Mouse (Mus musculus) liver, embryonic 14.5 days (tissue): ENCODE measurements at regions not wholly inside any gene's neighbourhood (a gene's known extent, or its start where the extent isn't known, plus 50 kb on each side); places are given as distances from the start of the nearest gene placed in this dataset.

Experiments used
- ATAC-seq: fragments of 200-750 bp; cut with Nextera tagmentation; 2 replicates; pipeline ENCODE4 v1.8.0; 2017; ENCODE audit warnings: moderate number of reproducible peaks, mild to moderate bottlenecking, moderate library complexity; ENCODE audit not compliant: insufficient read depth
- DNase-seq, 3 experiments: peaks; one replicate each; pipeline ENCODE4 v3.0.0-alpha.2; 2012 to 2013; ENCODE audit warnings: low read depth in 3 of 3, low spot score in 3 of 3
- H3K27ac ChIP-seq: fragments of 300-500 bp; sonication (generic); 2 replicates; pipeline ENCODE4 v1.5.1; 2014; ENCODE audit warnings: moderate library complexity, mild to moderate bottlenecking, control low read depth, inconsistent platforms
- H3K27me3 ChIP-seq: fragments of 300-500 bp; sonication (generic); 2 replicates; pipeline ENCODE4 v1.6.1; 2014; ENCODE audit warnings: mild to moderate bottlenecking, low read length, moderate library complexity; ENCODE audit not compliant: control insufficient read depth, insufficient read depth
- H3K36me3 ChIP-seq: fragments of 300-500 bp; sonication (generic); replicated peaks from 2 replicates; pipeline ENCODE4 v1.6.1; 2014; ENCODE audit warnings: low read depth; ENCODE audit not compliant: control insufficient read depth, insufficient read depth
- H3K4me1 ChIP-seq, 2 experiments: fragments of 200-500 bp in 1 of 2; fragments of 300-500 bp in 1 of 2; sonication (generic) in 1 of 2; replicated peaks; 2 replicates each; pipeline ENCODE4 v1.6.1; 2012 to 2014; ENCODE audit warnings: antibody characterized with exemption in 1 of 2, inconsistent platforms in 1 of 2, low read length in 1 of 2; ENCODE audit not compliant: control insufficient read depth in 2 of 2, insufficient read depth in 2 of 2
- H3K4me2 ChIP-seq: fragments of 300-500 bp; sonication (generic); 2 replicates; pipeline ENCODE4 v1.6.1; 2014; ENCODE audit warnings: low read depth, mild to moderate bottlenecking, control low read depth, moderate library complexity
- H3K4me3 ChIP-seq, 2 experiments: fragments of 200-500 bp in 1 of 2; fragments of 300-500 bp in 1 of 2; sonication (generic) in 1 of 2; 2 replicates each; pipeline ENCODE4 v1.5.1; 2012 to 2014; ENCODE audit warnings: low read depth in 2 of 2, low read length in 2 of 2, mild to moderate bottlenecking in 2 of 2, control low read depth in 1 of 2, inconsistent platforms in 1 of 2, moderate library complexity in 1 of 2; ENCODE audit not compliant: insufficient read depth in 1 of 2
- H3K9ac ChIP-seq: fragments of 300-500 bp; sonication (generic); replicated peaks from 2 replicates; pipeline ENCODE4 v1.6.1; 2014; ENCODE audit warnings: mild to moderate bottlenecking, control low read depth, moderate library complexity
- H3K9me3 ChIP-seq: fragments of 300-500 bp; sonication (generic); 2 replicates; pipeline ENCODE4 v1.6.1; 2016; ENCODE audit warnings: low read length, mixed read lengths; ENCODE audit not compliant: control insufficient read depth
- CTCF ChIP-seq: IDR thresholded peaks from 2 replicates; pipeline ENCODE4 v1.5.1; 2016; ENCODE audit warnings: antibody characterized with exemption, low read depth, control low read depth
- EP300 ChIP-seq: IDR thresholded peaks from 2 replicates; pipeline ENCODE4 v1.6.1; 2016; ENCODE audit warnings: antibody characterized with exemption, low read depth
- WGBS: fragments of 180-500 bp; shearing (Covaris S2); extraction: QIAGEN DNeasy Blood & Tissue Kit; methylation state at CpG from one replicate; pipeline ENCODE4 v1.1.7; 2014; ENCODE audit not compliant: insufficient replicate concordance; 5-methylcytosine and 5-hydroxymethylcytosine counted together

DNA sequence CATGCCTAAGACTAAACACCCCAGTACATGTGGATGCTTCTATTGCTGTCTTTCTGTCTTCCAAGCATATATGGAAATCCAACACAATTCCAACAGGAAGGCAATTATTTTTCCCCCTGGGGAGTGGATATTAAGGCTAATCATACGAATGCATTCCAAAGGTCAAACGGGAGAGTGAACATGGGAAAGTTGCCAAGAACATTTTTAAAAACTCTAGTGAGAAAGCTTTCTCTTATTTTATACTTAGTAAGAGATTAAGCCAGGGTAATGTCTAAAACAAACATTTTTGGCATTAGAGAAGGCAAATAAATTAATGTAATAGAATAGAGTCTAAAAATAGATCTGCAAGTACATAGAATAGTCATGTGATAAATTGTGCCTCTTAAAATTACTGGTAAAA is 332.4 kb downstream of the Ets1 start:
- Histone ChIP-seq H3K9ac (no peak overlapping the region), H3K27me3 (no peaks in the 10 kb centered on the region), H3K4me3 (no peak overlapping the region), H3K27ac (no peak overlapping the region), H3K4me2 (no peak overlapping the region), H3K9me3 (no peaks in the 10 kb centered on the region), H3K36me3 (no peaks in the 10 kb centered on the region), H3K4me1 (no peaks in the 10 kb centered on the region)
- 47% methylated on average over 2 of the region's 2 CpGs for WGBS
- no peak for TF ChIP-seq EP300
- TF ChIP-seq CTCF, result no peak
- DNase-seq (no peak), ATAC-seq (no peak)

DNA sequence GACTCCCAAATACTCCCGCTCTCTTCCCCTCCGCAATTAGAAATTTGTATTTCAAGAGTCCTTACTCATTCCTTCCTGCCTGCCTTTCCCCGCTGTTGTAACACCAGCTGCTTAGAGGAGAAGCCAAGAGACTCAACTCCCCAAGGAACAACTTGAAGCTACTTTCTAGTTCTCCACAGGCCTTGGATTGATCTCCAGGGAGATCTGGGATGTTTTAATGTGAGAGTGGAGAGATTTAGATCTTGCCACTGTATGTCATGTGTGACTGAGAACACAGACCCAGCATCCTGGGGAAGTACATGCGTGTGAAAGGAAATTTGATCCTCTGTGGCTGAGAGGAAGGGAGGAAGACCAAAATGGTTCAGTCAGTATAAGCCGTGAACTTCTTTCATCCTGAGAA is 335.4 kb downstream of the Ets1 start:
- H3K4me3 ChIP-seq, result no peak overlapping the region
- H3K27me3 ChIP-seq, result no peaks in the 10 kb centered on the region
- H3K9me3 ChIP-seq, result no peaks in the 10 kb centered on the region
- 78% methylated on average over 5 of the region's 5 CpGs for WGBS
- no peak overlapping the region for H3K4me2 ChIP-seq
- no peak overlapping the region for H3K27ac ChIP-seq
- DNase-seq (no peak), ATAC-seq (no peak)
- no peak overlapping the region for H3K9ac ChIP-seq
- no peaks in the 10 kb centered on the region for H3K4me1 ChIP-seq
- H3K36me3 ChIP-seq, result no peaks in the 10 kb centered on the region
- no peak for TF ChIP-seq EP300
- TF ChIP-seq CTCF, result no peak

DNA sequence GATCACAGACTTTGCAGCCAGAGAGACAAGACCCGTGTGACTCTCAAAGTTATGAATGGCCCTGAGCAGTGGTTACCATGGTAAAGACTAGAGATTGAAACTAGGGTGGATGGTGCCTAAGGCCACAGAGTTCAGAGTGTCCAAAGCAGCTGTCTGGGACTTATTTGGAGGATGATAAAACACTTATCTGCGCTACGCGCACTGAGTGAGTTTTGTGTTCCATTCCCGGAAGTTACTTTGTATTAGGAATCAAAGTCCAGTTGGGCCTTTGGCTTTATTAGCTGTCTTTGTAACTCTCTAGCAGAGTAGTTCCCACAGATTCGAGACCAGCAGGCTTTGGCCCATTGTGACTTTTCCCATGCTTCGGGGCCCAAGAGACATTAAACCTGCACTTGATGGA is 335.9 kb downstream of the Ets1 start:
- Histone ChIP-seq H3K27me3 (no peaks in the 10 kb centered on the region), H3K4me3 (no peak overlapping the region), H3K4me2 (no peak overlapping the region), H3K9ac (no peak overlapping the region), H3K27ac (no peak overlapping the region), H3K9me3 (no peaks in the 10 kb centered on the region), H3K4me1 (no peaks in the 10 kb centered on the region), H3K36me3 (no peaks in the 10 kb centered on the region)
- 74% methylated on average over 7 of the region's 7 CpGs for WGBS
- no peak for TF ChIP-seq CTCF
- TF ChIP-seq EP300, result no peak
- DNase-seq (no peak), ATAC-seq (no peak)

DNA sequence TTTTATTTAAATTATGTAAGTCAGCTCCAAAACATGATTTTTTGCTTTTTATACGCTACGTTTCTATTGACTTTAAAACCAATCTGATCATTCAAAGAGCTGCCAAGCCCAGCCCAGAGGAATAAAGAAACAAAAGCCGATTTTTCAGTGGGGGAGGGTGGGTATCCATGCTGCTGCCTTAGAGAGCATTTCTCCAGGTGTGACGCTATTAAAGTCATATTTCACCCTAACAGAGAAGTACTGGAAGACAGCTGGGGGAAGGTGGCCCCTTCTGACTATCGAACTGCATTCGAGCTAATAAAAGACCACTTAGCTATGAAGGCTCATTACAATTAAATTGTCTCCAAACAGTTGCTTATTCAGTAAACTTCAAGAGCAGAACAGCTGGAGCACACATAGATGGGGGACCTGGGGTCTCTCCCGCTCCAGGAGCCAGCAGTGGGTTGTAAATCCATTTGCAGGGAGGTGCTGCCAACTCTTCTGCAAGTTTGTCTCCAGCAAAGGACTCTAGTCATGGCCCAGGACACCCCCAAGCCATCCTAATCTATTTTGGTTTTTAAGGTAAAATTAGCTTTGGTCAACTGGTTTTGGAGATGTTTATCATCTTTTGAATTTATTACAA is 336.5 kb downstream of the Ets1 start:
- Histone ChIP-seq H3K4me3 (no peak overlapping the region), H3K27me3 (no peaks in the 10 kb centered on the region), H3K4me2 (no peak overlapping the region), H3K9ac (no peak overlapping the region), H3K4me1 (no peaks in the 10 kb centered on the region), H3K9me3 (no peaks in the 10 kb centered on the region), H3K36me3 (no peaks in the 10 kb centered on the region), H3K27ac (no peak overlapping the region)
- TF ChIP-seq EP300, result no peak
- TF ChIP-seq CTCF, result no peak
- DNase-seq (no peak), ATAC-seq (no peak)
- 61% methylated on average over 7 of the region's 7 CpGs for WGBS

DNA sequence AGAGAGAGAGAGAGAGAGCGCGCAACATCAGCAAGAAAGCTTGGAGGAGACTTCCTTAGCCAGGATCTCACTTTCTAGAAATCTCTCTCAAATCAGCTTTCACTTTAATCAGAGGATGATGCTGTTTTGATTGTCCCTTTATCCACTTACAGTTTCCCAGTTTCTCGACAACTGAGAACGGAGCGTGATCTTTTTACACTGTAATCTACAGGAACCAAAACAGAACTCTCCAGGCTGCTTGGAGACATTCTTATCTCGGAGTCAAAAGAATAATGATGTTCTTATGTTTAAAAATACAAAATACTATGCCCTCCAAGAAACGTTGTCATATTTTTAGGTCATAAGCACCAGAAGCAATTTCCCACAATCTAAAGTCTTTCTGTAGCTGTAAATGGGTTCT is 341.7 kb downstream of the Ets1 start:
- H3K27ac ChIP-seq, result no peak overlapping the region
- TF ChIP-seq CTCF (no peak), EP300 (no peak)
- H3K9ac ChIP-seq, result no peak overlapping the region
- H3K27me3 ChIP-seq, result no peaks in the 10 kb centered on the region
- DNase-seq (no peak), ATAC-seq (no peak)
- no peaks in the 10 kb centered on the region for H3K36me3 ChIP-seq
- no peak overlapping the region for H3K4me2 ChIP-seq
- H3K4me1 ChIP-seq, result no peaks in the 10 kb centered on the region
- H3K9me3 ChIP-seq, result no peaks in the 10 kb centered on the region
- 58% methylated on average over 7 of the region's 7 CpGs for WGBS
- H3K4me3 ChIP-seq, result no peak overlapping the region

DNA sequence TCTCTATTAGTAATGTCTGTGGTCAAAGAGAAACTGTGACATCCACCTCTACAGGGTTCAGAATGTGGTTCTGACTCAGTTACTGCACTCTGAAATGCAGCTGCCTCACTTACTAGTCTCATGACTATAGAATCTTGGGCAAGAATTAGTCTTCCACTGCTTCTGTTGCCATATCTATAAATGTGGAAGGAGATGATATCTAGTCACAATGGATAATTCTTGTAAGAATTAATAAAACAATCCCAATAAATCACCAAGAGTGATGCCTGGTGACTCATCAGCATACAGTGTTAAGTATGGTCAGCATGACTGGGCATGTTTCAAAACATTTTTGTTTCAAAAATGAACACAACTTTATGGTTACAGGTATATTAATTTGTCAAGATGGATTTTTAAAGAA is 344.8 kb downstream of the Ets1 start:
- no peaks in the 10 kb centered on the region for H3K36me3 ChIP-seq
- H3K4me1 ChIP-seq, result no peaks in the 10 kb centered on the region

More for the DNA sequence above, 344.8 kb downstream of the Ets1 start:
- Histone ChIP-seq H3K27ac (no peak overlapping the region), H3K4me2 (no peak overlapping the region), H3K9ac (no peak overlapping the region), H3K9me3 (no peaks in the 10 kb centered on the region), H3K4me3 (no peak overlapping the region), H3K27me3 (no peaks in the 10 kb centered on the region)
- TF ChIP-seq EP300 (no peak), CTCF (no peak)
- no peak for ATAC-seq
- no peak for DNase-seq
